Mouse (Mus musculus) v-Abl transformed pro-B cells (cell line): Measurements from ENCODE around the gene Fermt3.
"Not testable (repeated sequence)": the region's sequence is repeated elsewhere in the genome, so short reads cannot be mapped to it uniquely, and the experiment has no call there.

ENCODE experiments used
- in situ Hi-C, 2 experiments: fragments of 400-800 bp; cut with MboI; formaldehyde crosslinking; loops; one replicate each; pipeline ENCODE4 v1.15.1; 2025; ENCODE audit not compliant: unreplicated experiment in 2 of 2

The Fermt3 gene

DNA sequence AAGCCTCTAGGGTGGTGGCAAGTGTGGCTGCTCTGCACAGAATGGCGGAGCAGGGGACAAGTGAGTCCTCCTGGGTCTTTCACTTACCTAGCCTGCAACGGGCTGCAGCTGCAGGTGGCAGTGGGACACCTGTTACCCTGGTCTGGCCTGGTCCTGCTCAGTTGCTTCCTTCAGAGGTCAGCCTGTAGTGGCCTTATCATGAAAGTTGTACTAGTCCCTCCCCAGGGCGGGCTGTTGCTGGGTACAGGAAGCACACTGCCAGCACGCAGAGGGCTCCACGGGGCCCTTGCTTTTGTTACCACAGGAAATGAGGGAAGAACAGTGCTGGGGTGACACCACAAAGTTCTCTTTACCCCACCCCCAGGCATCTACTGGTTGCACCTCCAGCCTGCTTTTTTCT lies at the start of gene Fermt3:
Gene Fermt3 (minus strand): TSS at position 279 of the 400 bp plus-strand sequence.
- in situ Hi-C loops, result loop anchor here in 1 of 2 experiments (5.0 kb wide), 1 partner anchor 37 kb away; the partner anchor contains the start of gene Fkbp2

GRCm38 (mm10) chr19:7068136-7068535 lies 48.9 kb upstream of the Fermt3 start:
- in situ Hi-C loops, result loop anchor here (5.0 to 10.0 kb wide), 6 partner anchors 139 to 547 kb away; partner anchors contain the start of genes Hrasls5 (in 1 of the 2), Mark2 (in 1 of the 2) and Otub1 (in 1 of the 2)

DNA sequence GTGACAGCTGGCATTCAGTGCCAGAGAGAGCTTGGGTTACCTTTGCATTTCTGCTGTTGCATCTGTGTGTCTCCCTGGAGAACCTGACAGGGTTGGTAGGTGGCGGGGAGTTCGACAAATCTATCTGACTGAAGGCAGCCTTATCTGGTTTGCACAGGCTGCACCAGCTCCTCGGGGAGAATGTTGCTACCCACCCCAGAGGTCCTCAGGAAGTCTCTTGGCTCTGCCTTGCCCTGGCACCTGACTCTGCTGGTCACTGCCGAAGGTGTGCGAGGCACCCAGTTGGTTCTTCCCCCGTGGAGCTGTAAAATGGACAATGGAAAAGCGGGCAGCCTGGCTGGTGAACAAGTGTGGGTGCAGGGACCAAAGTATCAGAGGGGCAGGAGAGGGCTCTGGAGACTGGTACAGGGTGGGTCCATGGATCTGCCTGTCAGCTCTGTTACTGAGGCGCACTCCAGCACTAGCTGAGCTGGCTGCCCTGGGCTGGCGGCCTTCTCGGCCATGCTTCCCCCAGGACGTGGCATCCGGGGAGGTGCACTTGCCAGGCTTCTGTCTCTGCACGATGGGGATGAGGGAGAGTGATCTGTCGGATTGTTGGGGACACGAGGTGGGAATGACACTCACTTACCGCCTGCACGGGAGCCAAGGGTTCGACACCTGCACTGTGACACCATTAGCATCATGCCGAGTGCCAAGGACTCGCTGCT lies 48.2 kb upstream of the Fermt3 start:
- in situ Hi-C loops, result loop anchor here (5.0 to 10.0 kb wide), 6 partner anchors 140 to 547 kb away; partner anchors contain the start of genes Hrasls5 (in 1 of the 2), Mark2 (in 1 of the 2) and Otub1 (in 1 of the 2)

- in situ Hi-C loops, result loop anchor here (5.0 to 10.0 kb wide), 6 partner anchors 140 to 548 kb away; partner anchors contain the start of genes Hrasls5 (in 1 of the 2), Mark2 (in 1 of the 2) and Otub1 (in 1 of the 2)
Measured at GRCm38 (mm10) chr19:7066828-7067342, 47.6 kb upstream of the Fermt3 start.

DNA sequence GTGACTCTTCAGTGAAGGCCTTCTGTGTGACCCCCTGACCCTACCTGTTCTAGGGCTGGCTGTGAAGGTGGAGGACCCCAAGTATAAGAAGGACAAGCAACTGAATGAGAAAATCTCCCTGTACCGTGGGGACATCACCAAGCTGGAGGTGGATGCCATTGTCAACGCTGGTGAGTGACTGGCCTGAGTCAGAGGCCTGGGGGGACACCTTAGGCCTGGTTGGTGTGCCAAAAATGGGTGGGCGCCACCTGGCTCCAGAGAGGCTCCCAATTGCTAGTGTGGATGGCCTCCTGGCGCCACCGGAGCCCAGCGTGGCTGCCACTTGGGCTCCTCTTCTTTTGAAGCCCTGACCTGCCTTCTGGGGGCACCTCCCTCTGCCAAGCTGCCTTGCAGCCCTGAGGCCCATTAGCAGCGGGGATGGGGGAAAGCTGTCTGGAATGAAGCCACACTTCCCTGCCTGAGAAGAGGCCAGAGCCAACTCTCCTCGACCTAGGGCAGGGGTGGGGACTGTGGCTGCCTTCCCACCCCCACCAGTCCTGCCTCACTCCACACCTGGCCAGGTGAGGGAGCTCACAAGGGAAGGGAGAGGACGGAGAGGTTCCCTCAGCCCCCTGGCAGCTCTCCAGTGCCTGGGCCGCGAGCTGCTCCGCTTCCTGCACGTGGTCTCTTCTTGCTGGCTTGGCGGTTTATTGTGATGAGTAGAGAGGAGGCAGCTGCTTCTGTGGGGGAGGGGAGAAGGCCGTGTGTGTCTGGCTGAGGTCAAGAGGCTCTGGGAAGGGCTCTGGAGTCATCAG lies 47.0 kb upstream of the Fermt3 start:
- in situ Hi-C loops, result loop anchor here (5.0 to 10.0 kb wide), 6 partner anchors 141 to 549 kb away; partner anchors contain the start of genes Hrasls5 (in 1 of the 2), Mark2 (in 1 of the 2) and Otub1 (in 1 of the 2)

DNA sequence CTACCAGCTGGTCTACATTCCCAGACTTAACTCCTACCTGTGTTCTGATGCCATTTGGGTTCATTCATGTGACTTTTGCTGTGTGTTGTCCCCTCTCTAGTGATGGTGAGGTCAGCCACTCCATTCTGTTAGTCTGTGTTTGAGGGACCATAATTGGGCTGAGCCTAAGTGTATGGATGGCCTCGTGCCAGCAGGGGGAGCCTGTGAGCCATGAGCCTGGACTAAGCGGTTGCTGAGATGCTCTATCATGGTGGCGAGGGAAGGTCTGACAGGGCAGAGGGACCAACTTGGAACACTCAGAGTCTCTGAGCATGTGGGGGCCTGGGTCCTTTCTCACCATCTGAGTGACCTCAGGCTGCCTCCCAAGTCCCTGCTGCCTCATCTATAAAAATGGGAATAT lies 45.3 kb upstream of the Fermt3 start:
- in situ Hi-C loops, result loop anchor here (10.0 kb wide), 3 partner anchors 280 to 550 kb away; partner anchors contain the start of genes Hrasls5 (in 1 of the 2) and Mark2 (in 1 of the 2)

- in situ Hi-C loops, result loop anchor here (10.0 kb wide), 3 partner anchors 282 to 552 kb away; partner anchors contain the start of genes Hrasls5 (in 1 of the 2) and Mark2 (in 1 of the 2)
Measured at GRCm38 (mm10) chr19:7062916-7063315, 43.6 kb upstream of the Fermt3 start.

DNA sequence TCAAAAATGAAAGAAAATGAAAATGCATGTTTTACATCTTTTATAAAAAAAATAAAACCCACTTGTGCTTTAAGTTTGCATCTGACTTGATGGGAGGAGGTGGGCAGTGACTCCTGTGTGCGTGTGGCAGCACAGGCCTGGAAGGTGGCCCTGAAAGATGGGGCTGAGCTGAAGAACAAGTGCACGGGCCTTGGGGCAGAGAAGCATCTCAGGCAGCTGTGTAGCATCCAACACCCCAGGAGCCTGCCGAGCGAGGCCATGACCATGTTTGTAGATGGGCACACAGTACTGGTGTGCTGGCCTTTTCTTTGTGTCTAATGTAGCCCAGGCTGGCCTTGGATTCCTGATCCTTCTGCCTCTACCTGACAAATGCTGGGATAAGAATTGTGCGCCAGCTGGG lies 42.8 kb upstream of the Fermt3 start:
- in situ Hi-C loops, result loop anchor here (10.0 kb wide), 3 partner anchors 283 to 553 kb away; partner anchors contain the start of genes Hrasls5 (in 1 of the 2) and Mark2 (in 1 of the 2)

GRCm38 (mm10) chr19:7058541-7058940 lies 39.3 kb upstream of the Fermt3 start:
- in situ Hi-C loops, result loop anchor here in 1 of 2 experiments (5.0 kb wide), 1 partner anchor 209 kb away; the partner anchor contains the start of gene Rcor2

DNA sequence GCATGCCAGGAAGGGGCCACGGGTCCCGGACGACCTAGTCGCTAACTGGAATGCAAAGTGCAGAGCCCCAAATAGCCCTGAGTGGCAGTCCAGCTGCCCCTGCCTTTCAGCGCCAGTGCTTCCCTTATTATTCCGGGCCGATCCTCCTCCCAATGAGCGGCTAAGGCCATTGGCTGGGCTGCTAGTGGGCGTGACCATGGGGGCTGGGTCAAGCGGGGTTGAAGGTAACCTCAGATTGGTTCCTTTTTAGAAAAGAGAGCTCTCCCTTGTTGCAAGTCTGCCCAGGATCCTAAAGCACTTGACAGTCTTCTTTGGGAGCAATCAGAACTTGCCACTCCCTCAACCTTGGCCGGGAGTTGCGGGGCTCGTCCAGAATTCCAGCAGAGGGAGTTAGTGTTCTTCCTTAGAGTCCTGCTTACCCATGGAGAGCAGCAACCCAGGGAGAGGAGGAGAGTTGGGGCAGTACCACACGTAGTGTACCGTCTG lies 38.5 kb upstream of the Fermt3 start:
- in situ Hi-C loops, result loop anchor here in 1 of 2 experiments (5.0 kb wide), 1 partner anchor 210 kb away; the partner anchor contains the start of gene Rcor2

DNA sequence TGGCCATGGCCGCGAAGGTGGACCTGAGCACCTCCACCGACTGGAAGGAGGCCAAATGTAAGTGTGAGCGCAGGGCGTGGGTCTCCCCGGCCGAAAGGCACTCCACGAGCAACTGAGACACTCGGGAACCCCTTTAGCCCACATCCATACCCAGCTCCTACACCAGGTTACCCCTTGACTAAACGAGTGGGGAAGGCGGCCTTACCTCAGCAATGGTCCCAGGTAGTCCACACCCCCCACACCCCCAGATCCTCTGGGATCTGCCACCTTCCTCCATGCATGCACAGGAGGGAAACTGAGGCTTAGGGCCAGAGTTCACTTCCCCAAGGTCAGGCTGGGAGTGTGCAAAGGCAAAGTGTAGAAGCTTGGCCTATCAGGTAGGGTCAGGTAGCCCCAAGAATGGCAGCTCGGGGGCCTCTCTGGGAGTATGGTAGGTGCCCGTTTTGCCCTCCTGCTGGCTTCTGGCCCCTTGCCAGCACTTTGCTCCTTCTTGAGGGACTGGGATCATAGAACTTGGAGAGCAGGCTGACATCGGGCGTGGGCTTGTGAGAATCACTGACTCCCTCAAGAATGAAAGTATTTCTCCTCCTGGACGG lies 38.0 kb upstream of the Fermt3 start:
- in situ Hi-C loops, result loop anchor here in 1 of 2 experiments (5.0 kb wide), 1 partner anchor 210 kb away; the partner anchor contains the start of gene Rcor2

GRCm38 (mm10) chr19:7056248-7057087 lies 37.2 kb upstream of the Fermt3 start, which contains the start of gene Macrod1:
TSS of gene Macrod1 (plus strand) at chr19:7056810.
- in situ Hi-C loops, result loop anchor here in 1 of 2 experiments (5.0 kb wide), 1 partner anchor 211 kb away; the partner anchor contains the start of gene Rcor2

- in situ Hi-C loops, result loop anchor here in 1 of 2 experiments (5.0 kb wide), 1 partner anchor 212 kb away; the partner anchor contains the start of gene Rcor2
Measured at GRCm38 (mm10) chr19:7055173-7055572, 35.9 kb upstream of the Fermt3 start.

- in situ Hi-C loops, result loop anchor here in 1 of 2 experiments (5.0 kb wide), 1 partner anchor 213 kb away; the partner anchor contains the start of gene Rcor2
Measured at GRCm38 (mm10) chr19:7054772-7055171, 35.5 kb upstream of the Fermt3 start.

DNA sequence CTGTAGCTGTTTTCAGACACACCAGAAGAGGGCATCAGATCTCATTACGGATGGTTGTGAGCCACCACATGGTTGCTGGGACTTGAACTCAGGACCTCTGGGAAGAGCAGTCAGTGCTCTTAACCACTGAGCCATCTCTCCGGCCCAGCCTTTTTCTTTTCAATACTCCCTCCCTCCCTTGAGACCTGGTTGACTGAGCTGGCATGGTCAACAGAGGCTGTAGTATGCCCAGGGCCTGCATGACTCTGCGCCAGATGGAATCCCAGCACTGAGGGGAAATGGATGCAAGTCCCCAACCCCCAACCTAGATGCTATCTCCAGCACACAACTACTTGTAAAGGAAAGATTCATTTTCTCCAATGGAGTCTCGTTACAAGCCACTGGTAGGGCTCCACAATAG lies 34.1 kb upstream of the Fermt3 start:
- in situ Hi-C loops, result not testable (repeated sequence)

- in situ Hi-C loops, result no loop called here
Measured at GRCm38 (mm10) chr19:7044706-7045105, 25.4 kb upstream of the Fermt3 start.

DNA sequence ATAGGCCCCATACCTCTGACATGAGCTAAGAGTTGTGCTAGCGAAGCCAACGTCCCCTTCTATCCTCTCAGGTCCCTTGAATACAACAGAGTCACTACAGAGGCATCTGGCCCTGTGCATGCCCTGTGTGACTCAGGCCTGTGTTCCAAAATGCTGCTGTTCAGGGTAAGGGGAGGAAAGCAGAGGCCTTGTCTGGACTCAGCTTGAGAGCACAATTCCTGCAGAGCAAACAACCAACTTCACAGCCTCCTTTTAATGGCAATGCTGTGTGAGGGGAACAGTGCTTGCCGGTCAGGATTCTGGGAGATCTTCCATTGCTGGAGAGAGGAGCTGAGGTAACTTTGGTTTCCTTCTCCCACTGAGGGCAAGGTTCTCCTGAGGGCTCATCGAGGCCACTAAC lies 25.0 kb upstream of the Fermt3 start:
- in situ Hi-C loops, result no loop called here

DNA sequence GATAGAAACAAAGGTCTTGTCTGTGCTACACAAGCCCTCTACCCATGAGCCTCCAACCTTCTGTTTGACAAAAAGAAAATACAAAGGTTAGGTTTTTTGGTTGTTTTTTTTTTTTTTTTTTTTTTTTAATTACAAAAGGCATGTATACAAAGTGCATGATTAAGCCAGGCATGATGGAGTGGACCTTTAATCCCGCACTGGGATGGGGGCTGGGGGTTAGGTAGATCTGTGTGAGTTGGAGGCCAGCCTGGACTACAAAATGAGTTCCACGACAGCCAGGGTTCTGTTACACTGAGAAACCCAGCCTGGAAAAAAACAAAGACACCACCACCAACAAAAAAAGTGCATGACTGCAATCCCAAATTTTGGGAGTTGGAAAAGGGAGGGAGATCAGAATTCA lies 21.9 kb upstream of the Fermt3 start:
- in situ Hi-C loops, result no loop called here
